Mouse (Mus musculus) myocyte (in vitro differentiated cells): ENCODE data around the gene Paf1.

Experiments
- MAX ChIP-seq: IDR thresholded peaks from one replicate; pipeline ENCODE4 v1.6.1; 2011; ENCODE audit warnings: low read depth, mild to moderate bottlenecking, control low read depth
- POLR2AphosphoS2 ChIP-seq: IDR thresholded peaks from one replicate; pipeline ENCODE4 v1.6.1; 2011; ENCODE audit warnings: low read depth, control low read depth; ENCODE audit not compliant: insufficient read length

- no peak for TF ChIP-seq POLR2AphosphoS2
- TF ChIP-seq MAX: no peak
These were observed 35.0 kb downstream of the Paf1 start for GRCm38 (mm10) chr7:28427738-28428137.
